ENCODE assay signal across 13 mouse cellular contexts in genomic region chr8:93893556-93893955, GRCm38 (mm10).
"Had no signal": no experiment of that assay in that cellular context is flagged by ENCODE, and none has a peak within 500 bp of the region (broad histone marks: within the 10 kb centered on the region; RNA-seq: fewer than 3 reads in every experiment).

No protein-coding gene starts in this region.

- H3K9me3 ChIP-seq: limb, embryonic 10.5 days; liver, embryonic 15.5 days; neural tube, embryonic 13.5 days; stomach, embryonic 15.5 days had no signal

- DNase-seq: kidney, adult 18-20 months; kidney, postnatal 10 days; kidney, postnatal 4 days; lung, adult 2 months; lung, postnatal 36 days; midbrain, embryonic 14.5 days; right cerebral cortex, postnatal 14 days; thymus, adult 2 months; thymus, postnatal 25 days had no signal

- H3K27ac ChIP-seq: limb, embryonic 10.5 days; liver, embryonic 15.5 days; neural tube, embryonic 13.5 days; stomach, embryonic 15.5 days had no signal

- H3K4me3 ChIP-seq: limb, embryonic 10.5 days; liver, embryonic 15.5 days; neural tube, embryonic 13.5 days; stomach, embryonic 15.5 days had no signal

- H3K36me3 ChIP-seq: limb, embryonic 10.5 days; liver, embryonic 15.5 days; stomach, embryonic 15.5 days had no signal

- H3K4me1 ChIP-seq: liver, embryonic 15.5 days had no signal

- H3K27me3 ChIP-seq: liver, embryonic 15.5 days; neural tube, embryonic 13.5 days; stomach, embryonic 15.5 days had no signal
